Comparison of ENCODE assay signal across 10 mouse cellular contexts in genomic region chr7:100884460-100884859, GRCm38 (mm10). TPM values are rescaled to one million over a fixed set of nuclear protein-coding genes. Genes with fewer than 3 reads are reported as not detected.
"Had no signal": no experiment of that assay in that cellular context is flagged by ENCODE, and none has a peak within 500 bp of the region (broad histone marks: within the 10 kb centered on the region; RNA-seq: fewer than 3 reads in every experiment).

No protein-coding gene starts in this region.

- DNase-seq: liver, postnatal 0 days; lung, adult 2 months; lung, postnatal 14 days; lung, postnatal 36 days; right cerebral cortex, postnatal 25 days; right cerebral cortex, postnatal 4 days; thymus, adult 18-20 months; thymus, postnatal 14 days; thymus, postnatal 36 days had no signal

RNA-seq across cellular contexts. Expression of gene Arhgef17, which starts 47.4 kb away (rescaled TPM):
- total RNA-seq: neutrophil, adult 5-6 weeks had no signal
